In the genomic region with DNA sequence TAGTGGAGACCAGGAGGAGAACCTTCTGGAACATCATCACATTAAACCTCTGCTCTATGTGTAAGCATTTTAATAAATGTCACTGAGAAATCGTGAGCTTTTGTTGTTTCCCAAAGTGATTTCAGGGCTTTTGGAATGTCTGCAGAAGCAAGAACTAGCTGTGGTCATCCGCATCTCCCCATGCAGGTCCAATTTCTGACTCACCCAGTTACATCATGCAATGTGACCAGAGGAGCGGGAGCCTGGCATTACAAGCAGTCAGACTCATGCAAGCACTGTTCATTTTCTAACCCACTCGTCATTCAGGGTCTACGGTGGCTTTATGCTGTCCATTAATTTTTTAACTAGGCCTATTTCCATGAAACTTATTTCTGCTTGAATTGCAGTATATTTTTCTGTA, we compare ENCODE assay signal across 19 mouse cellular contexts.
DNase-seq lines count a peak whose midpoint lies in the region; ATAC-seq and TF ChIP-seq lines count a peak whose summit lies in the region.
"Had no signal": no experiment of that assay in that cellular context is flagged by ENCODE, and none has a peak within 500 bp of the region (broad histone marks: within the 10 kb centered on the region; RNA-seq: fewer than 3 reads in every experiment).

No protein-coding gene starts in this region.

- ATAC-seq in activated CD4-positive, CD25-positive, alpha-beta regulatory T cell, adult 4 months = no peak
- ATAC-seq: liver, postnatal 0 days had no signal

- peak; percentile 47 for DNase-seq in gastrocnemius, adult 2 months
- no peak for DNase-seq in gastrocnemius, postnatal 4 days (ENCODE audit: low spot score in 2 of 2)
- peak; percentile 7 for DNase-seq in urinary bladder, postnatal 25 days (ENCODE audit: low spot score)
- DNase-seq in urinary bladder, postnatal 10 days (ENCODE audit: low spot score) = no peak
- DNase-seq in heart, adult 9 months (ENCODE audit: low spot score in 2 of 2) = peak; percentile 32 to 42
- no peak for DNase-seq in right cerebral cortex, postnatal 14 days
- no peak for DNase-seq in right cerebral cortex, postnatal 36 days (ENCODE audit: low spot score in 2 of 2)
- DNase-seq: cerebellum, adult 9-11 months; embryo, embryonic 11 days; kidney, postnatal 4 days; liver; liver, postnatal 0 days; right cerebral cortex, postnatal 25 days; thymus, postnatal 25 days had no signal

- intact Hi-C loops in gastrocnemius, adult 2 months (cut with DNase I) = no loop called here

- TF ChIP-seq CTCF in gastrocnemius, adult 2 months (IDR thresholded peaks at IDR 0.05) = no peak

- peak overlapping the region; percentile 54 for H3K27ac ChIP-seq in gastrocnemius, adult 2 months
- H3K27ac ChIP-seq: embryonic facial prominence, embryonic 15.5 days; forebrain, embryonic 12.5 days; hindbrain, embryonic 12.5 days; neural tube, embryonic 12.5 days had no signal

- no peak overlapping the region for H3K4me3 ChIP-seq in gastrocnemius, adult 2 months
- H3K4me3 ChIP-seq: embryonic facial prominence, embryonic 15.5 days; forebrain, embryonic 12.5 days; hindbrain, embryonic 12.5 days; neural tube, embryonic 12.5 days had no signal

Comparison
In these comparisons a context has a peak if more than half of its experiments do, and no peak if none do; other contexts are left out.
1. DNase-seq: peak in gastrocnemius, adult 2 months (single experiment), urinary bladder, postnatal 25 days (single experiment) and heart, adult 9 months (2 of 2); none in gastrocnemius, postnatal 4 days (0 of 2), urinary bladder, postnatal 10 days (single experiment), right cerebral cortex, postnatal 14 days (single experiment) and right cerebral cortex, postnatal 36 days (0 of 2).